Mouse (Mus musculus) ES-Bruce4 (cell line): ENCODE measurements at regions not wholly inside any gene's neighbourhood (a gene's known extent, or its start where the extent isn't known, plus 50 kb on each side); places are given as distances from the start of the nearest gene placed in this dataset.

ENCODE experiments used
- CTCF ChIP-seq: IDR thresholded peaks from one replicate; pipeline ENCODE4 v1.8.1; 2011; ENCODE audit warnings: low read depth, low read length
- EP300 ChIP-seq: IDR thresholded peaks from 2 replicates; pipeline ENCODE4 v1.6.1; 2011; ENCODE audit warnings: low read depth, low read length; ENCODE audit not compliant: insufficient read depth
- POLR2A ChIP-seq: IDR thresholded peaks from one replicate; pipeline ENCODE4 v1.8.1; 2011; ENCODE audit warnings: low read length; ENCODE audit not compliant: insufficient read depth

DNA sequence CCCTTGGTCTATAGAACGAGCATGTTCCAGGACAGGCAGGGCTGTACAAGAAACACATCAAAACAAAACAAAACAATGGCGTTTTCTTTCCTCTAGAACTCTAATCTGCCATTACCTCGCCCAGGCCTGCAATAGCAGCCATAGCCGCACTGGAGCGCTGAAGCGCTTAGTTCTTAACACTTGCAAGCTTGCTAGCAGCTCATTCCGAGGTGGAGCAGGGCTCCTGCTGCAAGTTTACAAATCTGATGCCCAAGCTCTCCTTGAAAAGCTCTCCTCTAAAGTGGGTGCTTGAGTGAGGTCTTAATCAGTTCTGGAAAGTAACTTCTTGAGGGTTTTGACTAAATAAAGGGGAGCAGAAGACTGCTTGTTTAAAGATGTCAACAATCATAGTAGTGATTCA is 127.2 kb upstream of the Gm9833 start:
- no peak for TF ChIP-seq CTCF
- no peak for TF ChIP-seq POLR2A
- TF ChIP-seq EP300, result no peak
